Mouse (Mus musculus) E14TG2a.4 (cell line): ENCODE measurements around the gene Sgsm3.

ENCODE experiments used
- CTCF ChIP-seq: conservative IDR thresholded peaks from 2 replicates; pipeline ENCODE4 v1.5.1; 2014; ENCODE audit warnings: low read length
- NANOG ChIP-seq: IDR thresholded peaks from 2 replicates; pipeline ENCODE4 v1.6.1; 2014; ENCODE audit warnings: borderline replicate concordance, low read length, mixed read lengths
- POU5F1 ChIP-seq: IDR thresholded peaks from 2 replicates; pipeline ENCODE4 v1.6.1; 2014; ENCODE audit warnings: low read length, borderline replicate concordance

GRCm38 (mm10) chr15:80948145-80949135 is 29.1 kb upstream of the Sgsm3 start, which contains the start of gene Adsl:
- TF ChIP-seq CTCF = peak; percentile 99
- TF ChIP-seq POU5F1 = no peak
- no peak for TF ChIP-seq NANOG
